Mouse (Mus musculus) left cerebral cortex, postnatal 25 days (tissue): ENCODE measurements at regions not wholly inside any gene's neighbourhood (a gene's known extent, or its start where the extent isn't known, plus 50 kb on each side); places are given as distances from the start of the nearest gene placed in this dataset.

Experiments used
- DNase-seq, 2 experiments: peaks; one replicate each; pipeline ENCODE4 v3.0.0; 2022; ENCODE audit warnings: low spot score in 2 of 2, mixed read lengths in 1 of 2
- intact Hi-C: fragments of 180-260 bp; cut with DNase I; formaldehyde crosslinking; loops from one replicate; pipeline ENCODE4 v1.15.1; 2025

- intact Hi-C loops, result no loop called here
- DNase-seq, result no peak
Observed at GRCm38 (mm10) chr14:102699015-102699414, 283.4 kb downstream of the Kctd12 start.

- DNase-seq, result no peak
- intact Hi-C loops, result no loop called here
Observed at GRCm38 (mm10) chr14:102686791-102687190, 295.6 kb downstream of the Kctd12 start.

- peak in 1 of 2 experiments; percentile 6 for DNase-seq
- intact Hi-C loops, result no loop called here
Observed at GRCm38 (mm10) chr14:102676582-102676981, 305.9 kb downstream of the Kctd12 start.

DNA sequence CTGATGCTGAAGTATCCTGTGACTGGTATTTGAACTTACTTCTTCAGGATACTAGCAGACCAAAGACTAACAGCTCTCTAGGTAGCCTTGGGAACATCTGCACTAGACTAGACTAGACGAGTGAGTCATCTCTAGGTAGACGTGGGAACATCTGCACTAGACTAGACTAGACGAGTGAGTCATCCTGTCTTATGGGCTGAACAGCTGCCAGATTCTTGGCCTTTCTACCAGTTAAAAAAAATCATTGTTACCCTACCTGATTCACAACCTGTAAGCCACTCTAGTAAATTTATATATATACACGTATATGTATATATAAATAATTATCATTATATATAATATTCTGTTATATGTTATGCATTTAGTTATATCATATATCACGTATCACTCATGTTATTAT is 307.8 kb downstream of the Kctd12 start:
- intact Hi-C loops, result no loop called here
- DNase-seq, result no peak

DNA sequence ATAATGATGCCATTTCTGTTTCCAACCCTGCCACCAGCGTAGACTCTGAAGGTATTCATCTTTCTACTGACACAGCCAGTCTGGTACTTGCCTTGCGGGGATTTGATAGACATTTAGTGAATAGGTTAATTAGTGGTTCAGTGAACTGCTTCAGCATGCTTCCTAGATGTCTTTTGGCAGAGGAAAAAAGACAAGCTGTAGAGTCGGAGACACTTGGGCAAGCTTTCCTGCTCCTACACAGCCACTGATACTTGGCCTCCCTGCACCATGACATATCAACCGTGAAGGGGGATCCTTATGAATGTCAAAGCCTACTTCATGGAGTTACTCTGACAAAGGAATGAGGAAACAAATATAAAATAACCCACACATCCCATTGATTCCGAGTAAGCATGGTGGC is 308.7 kb downstream of the Kctd12 start:
- intact Hi-C loops, result no loop called here
- no peak for DNase-seq

DNA sequence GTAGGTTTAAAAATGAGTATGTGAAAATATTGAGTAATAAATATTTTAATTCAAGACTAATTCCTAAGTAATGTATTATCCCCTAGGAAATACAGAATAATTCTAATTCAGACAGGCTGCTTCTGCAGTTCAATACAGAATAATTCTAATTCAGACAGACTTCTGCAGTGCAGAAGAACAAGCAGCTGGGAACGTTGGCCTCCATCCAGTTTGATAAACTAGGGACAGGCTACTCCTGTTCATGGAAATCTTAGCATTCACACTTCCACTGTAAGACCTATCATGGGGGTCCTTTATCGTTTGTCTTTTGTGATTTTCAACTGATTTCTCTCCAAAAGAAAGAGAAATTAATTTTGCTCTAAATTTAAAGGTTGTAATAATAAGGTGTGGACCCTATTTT is 319.2 kb downstream of the Kctd12 start:
- DNase-seq, result no peak
- intact Hi-C loops, result no loop called here

DNA sequence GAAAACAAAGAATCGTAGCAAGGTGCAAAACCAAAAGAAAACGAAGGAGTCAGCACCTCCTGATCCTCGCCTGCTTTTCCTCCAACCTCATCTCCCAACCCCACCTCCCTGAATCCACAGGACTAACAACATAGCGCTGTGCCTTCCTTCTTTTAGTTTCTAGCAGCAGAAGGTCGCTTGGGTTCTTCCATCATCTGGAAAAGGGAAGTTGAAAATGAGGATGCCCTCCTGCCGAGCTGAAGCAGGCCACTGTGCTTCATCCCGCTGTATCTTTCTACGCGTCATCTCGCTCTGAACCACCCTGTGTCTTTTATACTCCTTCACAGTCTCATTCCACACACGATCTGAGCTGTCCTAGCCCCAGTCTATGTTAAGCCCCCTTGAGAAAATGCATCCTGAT is 322.1 kb downstream of the Kctd12 start:
- intact Hi-C loops, result no loop called here
- DNase-seq, result no peak

DNA sequence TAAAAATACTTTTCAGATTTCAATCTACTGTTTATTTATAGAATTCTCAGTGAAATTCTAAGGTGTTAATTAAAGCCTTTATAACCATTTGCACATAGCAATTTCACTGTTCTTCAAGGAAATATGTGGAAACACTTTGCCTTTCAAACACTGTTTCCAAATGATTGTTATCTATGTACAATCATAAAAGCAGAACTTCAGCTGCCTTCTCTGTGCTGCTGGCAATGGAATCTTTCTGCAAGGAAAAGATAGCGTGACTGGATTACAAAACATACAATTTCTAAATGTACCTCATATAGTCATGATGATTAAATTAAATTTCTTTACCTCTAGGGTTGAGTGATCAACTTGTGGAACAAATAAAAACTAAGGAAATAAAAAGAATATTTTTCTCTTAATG is 326.2 kb downstream of the Kctd12 start:
- intact Hi-C loops, result no loop called here
- DNase-seq, result no peak

- DNase-seq, result no peak
Observed at GRCm38 (mm10) chr14:102629601-102630000, 352.8 kb downstream of the Kctd12 start.

DNA sequence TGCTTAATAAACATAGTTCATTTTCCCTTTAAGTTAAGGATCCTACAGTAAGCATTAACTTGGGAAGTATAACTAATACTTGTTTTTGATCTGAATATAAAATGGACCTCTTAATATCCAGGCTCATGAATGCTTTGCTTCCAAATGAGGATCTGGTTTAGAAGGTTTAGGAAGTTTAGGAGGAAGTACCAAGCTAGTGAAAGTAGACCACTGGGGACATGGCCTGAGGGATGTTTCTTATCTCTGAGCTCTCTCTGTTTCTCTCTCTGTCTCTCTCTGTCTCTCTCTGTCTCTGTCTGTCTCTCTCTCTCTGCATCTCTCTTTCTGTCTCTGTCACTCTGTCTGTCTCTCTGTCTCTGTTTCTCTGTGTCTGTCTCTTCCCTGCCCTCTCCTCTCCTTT is 360.9 kb downstream of the Kctd12 start:
- no peak for DNase-seq
- intact Hi-C loops, result no loop called here

More at GRCm38 (mm10) chr14:102629601-102630000, 352.8 kb downstream of the Kctd12 start:
- intact Hi-C loops, result no loop called here

DNA sequence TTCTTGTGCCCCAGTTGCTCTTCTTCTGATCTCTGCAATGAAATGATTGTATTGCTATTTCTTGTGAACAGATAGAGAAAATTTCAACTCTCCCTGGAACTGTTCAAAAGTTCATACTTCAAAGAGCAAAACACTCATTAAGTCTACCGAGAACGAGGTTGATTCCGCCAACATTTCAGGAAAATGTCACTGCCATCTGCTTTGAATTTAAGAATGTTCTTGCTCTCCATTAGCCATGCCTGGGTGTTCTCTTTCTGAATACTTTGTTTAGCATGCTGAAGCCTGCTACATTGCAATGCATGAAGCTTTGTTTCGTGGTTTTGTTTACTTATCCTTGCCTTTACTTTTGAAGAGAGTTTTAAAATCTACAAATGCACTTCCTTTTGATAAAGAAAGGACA is 363.4 kb downstream of the Kctd12 start:
- intact Hi-C loops, result no loop called here
- DNase-seq, result no peak

DNA sequence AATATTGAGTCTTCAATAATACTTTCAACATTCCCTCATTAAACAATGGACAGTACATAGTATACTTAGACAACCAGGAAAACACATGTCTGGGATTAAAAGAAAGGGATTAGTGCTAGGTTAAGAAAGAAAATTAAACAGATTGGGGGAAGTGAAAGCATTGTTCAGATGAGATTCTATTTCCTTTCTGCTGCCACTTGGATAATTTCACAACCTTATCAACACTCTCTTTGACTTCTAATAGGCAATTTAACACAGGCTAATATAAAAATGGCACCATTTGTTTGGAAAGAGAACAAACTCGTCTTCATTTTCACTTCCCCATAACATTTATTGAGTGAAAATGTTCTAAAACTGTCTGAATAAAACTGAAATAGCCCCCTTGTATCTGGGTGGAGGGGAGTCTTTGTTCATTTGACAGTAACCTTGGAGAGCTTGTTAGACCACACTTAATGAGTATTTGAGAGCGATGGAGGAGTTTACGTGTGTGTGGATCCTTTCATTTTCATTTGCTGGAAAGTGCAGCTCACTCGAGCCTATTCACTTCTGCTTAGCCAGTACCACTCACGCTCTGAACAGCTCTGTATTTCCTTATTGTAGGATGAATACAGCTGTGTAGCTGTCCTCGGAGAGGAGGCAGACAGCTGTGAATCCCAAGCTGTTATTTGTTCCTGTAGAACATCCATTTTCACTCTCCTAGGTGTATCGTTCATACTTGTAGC is 366.7 kb downstream of the Kctd12 start:
- DNase-seq, result no peak
- intact Hi-C loops, result no loop called here

GRCm38 (mm10) chr14:102606055-102606454 is 376.4 kb downstream of the Kctd12 start:
- intact Hi-C loops, result no loop called here
- DNase-seq, result no peak

GRCm38 (mm10) chr14:102594850-102595249 is 387.6 kb downstream of the Kctd12 start:
- intact Hi-C loops, result no loop called here
- peak in 1 of 2 experiments; percentile 43 for DNase-seq

DNA sequence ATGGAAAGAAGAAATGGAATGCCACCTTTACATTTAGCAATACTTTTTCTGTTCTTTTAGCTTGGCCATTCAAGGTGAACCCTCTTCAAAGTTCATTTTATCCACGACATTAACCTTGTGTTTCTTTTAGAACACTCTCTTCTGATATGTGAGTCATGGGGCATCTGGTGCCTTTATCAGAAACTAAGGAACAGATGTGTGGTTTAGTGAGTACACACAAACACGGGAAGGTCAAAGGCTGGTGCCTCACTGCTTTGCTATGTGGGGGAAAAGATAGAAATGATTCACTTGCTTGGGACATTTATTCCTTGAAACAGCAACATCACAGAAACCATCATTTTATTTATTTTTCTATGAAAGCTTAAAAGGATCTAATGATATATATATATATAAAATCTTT is 428.7 kb downstream of the Kctd12 start:
- DNase-seq, result no peak
- intact Hi-C loops, result no loop called here

DNA sequence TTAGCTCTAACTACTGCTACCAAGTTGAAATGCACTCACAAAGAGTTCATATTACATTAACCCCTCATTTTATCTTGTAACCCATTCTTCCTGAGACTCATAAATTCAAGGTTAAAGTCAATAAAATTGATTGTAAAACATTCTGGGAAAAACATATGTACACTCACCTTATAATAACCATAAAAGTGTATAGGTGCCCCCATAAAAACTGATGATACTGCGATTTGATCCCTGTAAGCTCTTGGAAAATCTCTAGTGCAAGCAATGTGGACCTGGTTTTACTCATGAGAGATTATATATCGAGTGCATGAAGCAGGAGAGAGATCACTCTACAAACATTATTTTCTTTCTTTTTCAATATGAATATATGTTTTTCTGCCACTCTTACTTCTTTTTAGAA is 429.8 kb downstream of the Kctd12 start:
- intact Hi-C loops, result no loop called here
- no peak for DNase-seq

GRCm38 (mm10) chr14:102524894-102525577 is 457.4 kb downstream of the Kctd12 start:
- no peak for DNase-seq
- intact Hi-C loops, result no loop called here

DNA sequence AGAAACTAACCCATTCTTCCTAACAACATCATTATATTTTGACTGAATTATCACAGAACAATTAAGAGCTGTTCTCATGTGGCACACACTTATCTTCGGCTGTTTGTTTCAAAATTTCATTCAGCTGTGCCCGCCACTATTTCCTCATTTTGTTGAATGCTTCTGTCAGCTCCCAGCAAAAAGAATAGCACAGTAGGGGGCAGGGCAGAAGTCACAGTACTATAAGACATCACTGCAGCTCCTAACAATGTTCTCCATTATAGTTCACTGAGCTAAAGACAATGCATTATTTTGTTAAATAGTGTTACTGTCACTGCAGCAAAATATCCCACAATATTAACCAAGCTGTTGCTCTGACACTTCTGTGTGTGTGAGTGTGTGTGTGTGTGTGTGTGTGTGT is 465.7 kb downstream of the Kctd12 start:
- DNase-seq, result no peak
- intact Hi-C loops, result no loop called here

DNA sequence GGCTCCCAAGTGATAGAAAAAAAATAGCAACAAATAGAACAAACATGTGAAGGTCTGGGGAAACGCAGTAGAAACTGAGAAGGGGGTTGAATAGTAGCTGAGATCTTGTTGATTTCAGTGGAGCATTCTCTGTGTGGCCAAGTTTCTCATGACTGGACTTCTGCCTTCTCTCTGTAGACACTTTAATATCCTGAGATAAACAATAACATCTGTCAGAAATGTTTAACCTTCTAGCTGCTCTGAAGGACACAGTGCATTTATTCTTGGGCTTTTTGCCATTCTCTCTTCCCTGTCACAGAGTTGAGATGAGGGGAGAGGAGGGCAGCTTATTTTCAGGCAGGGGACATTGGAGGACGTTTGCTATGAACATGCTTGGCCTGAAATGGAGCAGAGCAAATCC is 467.9 kb downstream of the Kctd12 start:
- DNase-seq, result no peak
- intact Hi-C loops, result loop anchor here (5.0 kb wide), 3 partner anchors 478 to 732 kb away; no protein-coding TSS in a partner anchor

DNA sequence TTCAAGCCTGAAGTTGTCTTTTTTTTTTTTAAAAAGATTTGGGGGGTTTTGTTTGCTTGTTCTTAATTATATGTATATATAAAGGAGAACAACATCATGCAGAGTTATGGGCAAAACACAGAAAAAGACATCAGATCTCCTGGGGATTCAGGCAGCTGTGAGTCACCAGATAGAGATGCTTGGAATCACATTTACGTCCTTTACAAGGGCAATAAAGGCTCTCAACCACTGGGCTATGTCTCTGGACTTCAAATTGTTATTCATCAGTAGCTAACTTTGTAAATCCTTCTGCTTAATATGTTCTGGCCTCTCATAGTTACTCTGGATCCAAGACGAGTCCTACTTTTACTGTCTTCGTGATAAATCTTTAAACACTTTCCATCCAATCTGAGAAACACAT is 469.8 kb downstream of the Kctd12 start:
- no peak for DNase-seq
- intact Hi-C loops, result loop anchor here (5.0 kb wide), 3 partner anchors 480 to 730 kb away; no protein-coding TSS in a partner anchor

GRCm38 (mm10) chr14:102511691-102512383 is 470.6 kb downstream of the Kctd12 start:
- DNase-seq, result no peak
- intact Hi-C loops, result loop anchor here (5.0 kb wide), 3 partner anchors 480 to 730 kb away; no protein-coding TSS in a partner anchor
